Mouse (Mus musculus) lung, adult 2 months (tissue): ENCODE data around the gene Neurod2. TPM values are rescaled to one million over a fixed set of nuclear protein-coding genes. Genes with fewer than 3 reads are reported as not detected.

Source experiments
- DNase-seq: peaks from one replicate; pipeline ENCODE4 v3.0.0; 2022
- H3K4me1 ChIP-seq: fragments of 200-500 bp; 2 replicates; pipeline ENCODE4 v1.6.1; 2011; ENCODE audit warnings: low read length; ENCODE audit not compliant: control insufficient read depth, insufficient read depth
- H3K4me3 ChIP-seq: fragments of 200-500 bp; replicated peaks from 2 replicates; pipeline ENCODE3; 2011; ENCODE audit warnings: low read depth, mild to moderate bottlenecking, control low read depth, low read length; ENCODE audit errors: extremely low read depth
- CTCF ChIP-seq: fragments of 200-500 bp; IDR thresholded peaks from 2 replicates; pipeline ENCODE4 v1.5.1; 2011; ENCODE audit warnings: mild to moderate bottlenecking, low read length, control low read depth; ENCODE audit not compliant: insufficient read depth
- POLR2A ChIP-seq: fragments of 200-500 bp; IDR thresholded peaks from 2 replicates; pipeline ENCODE4 v1.6.1; 2011; ENCODE audit warnings: low read depth, mild to moderate bottlenecking, control low read depth, low read length, borderline replicate concordance; ENCODE audit errors: extremely low read depth
- WGBS: fragments of 180-500 bp; shearing (Covaris S2); methylation state at CpG from one replicate; pipeline ENCODE4 v1.1.7; 2018; 5-methylcytosine and 5-hydroxymethylcytosine counted together
- polyA plus RNA-seq: library from polyadenylated mRNA; depleted of rRNA; stranded (reverse); fragments of >200 nt; gene quantifications from 2 replicates; pipeline ENCODE4 v1.2.3, GENCODE M21; 2012

Neurod2 gene
- polyA plus RNA-seq, 1 experiment = not detected

GRCm38 (mm10) chr11:98342000-98342945 is 12.8 kb upstream of the Neurod2 start:
- WGBS = 2% methylated on average over 28 of the region's 29 CpGs
- no peaks in the 10 kb centered on the region for H3K4me1 ChIP-seq
- TF ChIP-seq POLR2A (no peak), CTCF (peak; percentile 99)
- peak; percentile 98 for DNase-seq
- H3K4me3 ChIP-seq = no peak overlapping the region

DNA sequence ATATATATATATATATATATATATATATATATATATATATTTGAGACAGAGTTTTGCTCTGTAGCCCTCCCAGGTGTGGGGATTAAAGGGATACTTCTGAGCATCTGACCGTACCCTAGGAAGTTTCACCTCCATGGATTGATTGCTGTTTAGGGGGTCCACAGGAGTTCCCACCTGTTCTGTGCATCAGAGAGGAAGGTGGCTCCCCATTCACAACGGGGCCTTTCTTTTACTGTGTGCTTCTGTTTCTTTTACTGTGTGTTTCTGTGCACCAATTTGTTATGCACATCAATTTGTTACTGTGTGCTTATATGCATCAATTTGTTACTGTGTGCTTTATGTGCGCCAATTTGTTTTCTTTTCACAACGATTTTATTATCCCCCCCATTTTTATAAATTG is 11.7 kb upstream of the Neurod2 start:
- Histone ChIP-seq H3K4me3 (no peak overlapping the region), H3K4me1 (no peaks in the 10 kb centered on the region)
- no peak for TF ChIP-seq CTCF
- 71% methylated on average over 4 of the region's 4 CpGs for WGBS
- DNase-seq = no peak

- H3K4me3 ChIP-seq = no peak overlapping the region
- WGBS = 19% methylated on average over 4 of the region's 4 CpGs
- no peak for DNase-seq
- no peaks in the 10 kb centered on the region for H3K4me1 ChIP-seq
- no peak for TF ChIP-seq CTCF
- TF ChIP-seq POLR2A = no peak
Measured at GRCm38 (mm10) chr11:98340597-98340996, 11.1 kb upstream of the Neurod2 start.

DNA sequence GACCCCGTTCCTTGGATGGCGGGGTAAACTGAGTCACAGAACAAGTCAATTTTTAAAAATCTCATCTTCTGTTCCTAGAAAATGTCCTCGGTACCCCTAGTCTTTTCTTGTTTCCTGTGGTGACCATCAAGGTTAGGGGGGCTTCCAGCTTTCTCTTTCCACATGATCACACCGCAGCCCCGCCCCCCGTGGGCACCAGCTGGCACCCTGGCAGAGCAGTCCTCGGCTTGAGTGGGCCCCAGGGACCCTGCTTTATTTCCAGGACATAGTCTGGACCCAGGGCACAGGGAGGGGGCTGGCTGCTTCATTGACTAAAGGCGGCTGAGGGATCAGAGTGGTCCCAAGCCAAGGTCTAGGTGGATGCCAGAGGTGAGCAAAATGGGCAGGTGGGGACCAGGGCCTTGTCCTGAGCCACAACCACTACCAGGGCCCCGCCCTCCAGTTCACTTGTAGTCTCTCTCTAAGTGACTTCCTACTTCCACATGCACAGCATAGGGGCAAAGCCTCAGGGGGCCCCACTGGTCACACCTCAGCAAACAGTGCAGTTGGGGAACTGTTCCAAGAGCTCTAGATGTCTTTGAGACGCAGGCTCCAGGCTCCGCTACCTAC is 10.3 kb upstream of the Neurod2 start:
- no peak for TF ChIP-seq POLR2A
- no peak for TF ChIP-seq CTCF
- DNase-seq = no peak
- H3K4me1 ChIP-seq = no peaks in the 10 kb centered on the region
- WGBS = 24% methylated on average over 11 of the region's 11 CpGs
- H3K4me3 ChIP-seq = no peak overlapping the region

- H3K4me1 ChIP-seq = 0 out of 2 replicates have a peak, but pooled peaks cover 2% of the 10 kb centered on the region
- no peak for TF ChIP-seq CTCF
- WGBS = under 1% methylated on average over 19 of the region's 19 CpGs
- H3K4me3 ChIP-seq = peak overlapping the region; percentile 39
- no peak for DNase-seq
Measured at GRCm38 (mm10) chr11:98339071-98339501, 9.6 kb upstream of the Neurod2 start.

- no peak for TF ChIP-seq POLR2A
- TF ChIP-seq CTCF = no peak
- H3K4me1 ChIP-seq = 0 out of 2 replicates have a peak, but pooled peaks cover 2% of the 10 kb centered on the region
- WGBS = 1% methylated on average over 56 of the region's 57 CpGs
- peak overlapping the region; percentile 47 for H3K4me3 ChIP-seq
- DNase-seq = peak; percentile 47
Measured at GRCm38 (mm10) chr11:98338507-98338961, 9.1 kb upstream of the Neurod2 start.

DNA sequence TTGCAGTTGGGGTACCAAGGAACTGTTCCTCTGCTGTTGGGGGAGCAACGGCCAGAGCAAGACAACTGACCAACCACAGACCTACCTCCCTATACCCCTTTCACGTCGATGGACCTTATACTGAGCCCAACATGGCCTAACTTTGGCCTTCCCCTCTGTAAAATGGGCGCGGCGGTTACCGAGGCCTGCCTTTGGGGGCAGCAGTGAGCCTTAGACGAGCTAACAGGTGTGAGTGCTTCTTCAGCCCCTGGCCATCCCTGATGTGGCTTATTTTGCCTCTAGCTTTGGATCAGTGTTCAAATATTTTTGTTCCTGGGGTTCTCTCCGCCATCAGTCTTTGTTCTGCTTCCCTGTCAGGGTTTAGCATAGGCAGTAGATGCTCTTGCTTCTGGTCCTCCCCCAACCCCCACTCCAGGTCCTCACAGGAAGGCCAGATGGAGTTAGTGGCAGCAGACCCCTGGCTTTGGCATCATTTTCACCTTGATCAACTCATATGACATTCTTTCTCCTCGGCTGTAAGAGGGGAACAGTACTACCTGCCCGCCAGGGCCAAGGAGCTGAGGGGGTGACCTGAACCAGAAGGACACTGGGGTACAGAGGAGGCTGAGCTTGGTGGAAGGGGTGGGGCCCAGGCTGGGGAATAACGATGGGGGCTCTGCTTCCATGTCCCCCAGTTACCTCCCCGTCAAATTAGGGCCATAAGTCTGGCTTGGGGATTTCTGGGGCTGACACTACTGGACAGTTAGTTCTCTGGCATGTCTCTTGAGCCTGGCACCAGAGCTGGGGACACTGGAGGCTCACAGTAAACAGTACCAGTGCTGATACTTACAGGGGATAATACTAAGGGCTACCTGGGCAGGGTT is 7.0 kb upstream of the Neurod2 start:
- no peak for DNase-seq
- 0 out of 2 replicates have a peak, but pooled peaks cover 2% of the 10 kb centered on the region for H3K4me1 ChIP-seq
- no peak for TF ChIP-seq POLR2A
- TF ChIP-seq CTCF = peak; percentile 32; the same call in 1 of the 2 replicates
- WGBS = 16% methylated on average over 13 of the region's 13 CpGs
- no peak overlapping the region for H3K4me3 ChIP-seq

DNA sequence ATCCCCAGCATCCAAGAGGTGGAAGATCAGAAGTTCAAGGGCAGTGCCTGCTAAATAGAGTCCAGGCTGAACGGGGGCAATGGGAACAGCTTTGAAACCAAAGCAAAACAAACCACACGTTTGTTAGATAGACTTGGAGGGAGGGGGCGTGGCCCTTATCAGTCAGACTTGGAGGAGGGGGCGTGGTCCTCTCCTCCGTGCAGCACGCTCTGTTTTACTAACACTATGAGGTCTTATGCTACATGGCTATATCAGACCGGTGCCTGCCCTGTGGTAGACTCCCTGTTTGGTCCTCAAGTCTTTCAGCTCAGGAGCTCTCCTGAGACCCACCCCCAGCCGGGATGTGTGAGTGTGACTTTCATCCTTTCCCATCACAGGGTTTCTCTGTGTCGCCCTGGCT is 5.8 kb upstream of the Neurod2 start:
- no peak for TF ChIP-seq POLR2A
- TF ChIP-seq CTCF = no peak
- WGBS = 9% methylated on average over 9 of the region's 9 CpGs

More for the DNA sequence above, 5.8 kb upstream of the Neurod2 start:
- Histone ChIP-seq H3K4me3 (no peak overlapping the region), H3K4me1 (0 out of 2 replicates have a peak, but pooled peaks cover 2% of the 10 kb centered on the region)
- DNase-seq = no peak
